Mouse (Mus musculus) ES-Bruce4 (cell line): ENCODE measurements around the gene Tnxb. TPM values are rescaled to one million over a fixed set of nuclear protein-coding genes. Genes with fewer than 3 reads are reported as not detected.

ENCODE experiments used
- H3K27ac ChIP-seq: 2 replicates; pipeline ENCODE4 v1.5.1; 2012; ENCODE audit warnings: low read length, inconsistent platforms; ENCODE audit not compliant: insufficient read depth
- H3K27me3 ChIP-seq: 2 replicates; pipeline ENCODE4 v1.6.1; 2012; ENCODE audit warnings: mild to moderate bottlenecking, low read length, inconsistent platforms; ENCODE audit not compliant: control insufficient read depth, poor library complexity, insufficient read depth, severe bottlenecking
- H3K36me3 ChIP-seq: 2 replicates; pipeline ENCODE4 v1.6.1; 2012; ENCODE audit warnings: inconsistent platforms, mild to moderate bottlenecking, low read length, moderate library complexity; ENCODE audit not compliant: control insufficient read depth, poor library complexity, insufficient read depth, severe bottlenecking
- H3K4me1 ChIP-seq: one replicate; pipeline ENCODE4 v1.8.1; 2011; ENCODE audit warnings: low read length; ENCODE audit not compliant: control insufficient read depth, insufficient read depth
- H3K4me3 ChIP-seq: 2 replicates; pipeline ENCODE4 v1.5.1; 2011; ENCODE audit warnings: low read depth, mild to moderate bottlenecking, low read length
- H3K9ac ChIP-seq: 2 replicates; pipeline ENCODE4 v1.6.1; 2012; ENCODE audit warnings: low read depth, mild to moderate bottlenecking, inconsistent platforms; ENCODE audit not compliant: poor library complexity, severe bottlenecking
- H3K9me3 ChIP-seq: replicated peaks from 2 replicates; pipeline ENCODE4 v1.6.1; 2012; ENCODE audit warnings: mild to moderate bottlenecking, low read length, inconsistent platforms; ENCODE audit not compliant: control insufficient read depth, poor library complexity, insufficient read depth, severe bottlenecking
- CTCF ChIP-seq: IDR thresholded peaks from one replicate; pipeline ENCODE4 v1.8.1; 2011; ENCODE audit warnings: low read depth, low read length
- EP300 ChIP-seq: IDR thresholded peaks from 2 replicates; pipeline ENCODE4 v1.6.1; 2011; ENCODE audit warnings: low read depth, low read length; ENCODE audit not compliant: insufficient read depth
- POLR2A ChIP-seq: IDR thresholded peaks from one replicate; pipeline ENCODE4 v1.8.1; 2011; ENCODE audit warnings: low read length; ENCODE audit not compliant: insufficient read depth
- polyA plus RNA-seq: library from polyadenylated mRNA; stranded (reverse); fragments of >200 nt; gene quantifications from 2 replicates; pipeline ENCODE4 v1.2.4, GENCODE M21; 2011; ENCODE audit warnings: low read depth; ENCODE audit not compliant: missing spikeins, insufficient read depth, insufficient read length

Tnxb gene
- polyA plus RNA-seq, 1 experiment = 0.13 TPM

GRCm38 (mm10) chr17:34651507-34652221 lies 18.7 kb upstream of the Tnxb start:
- Histone ChIP-seq H3K9ac (no peak overlapping the region), H3K36me3 (peaks cover 9% of the 10 kb centered on the region; the same call in 1 of the 2 replicates), H3K4me3 (no peak overlapping the region), H3K27ac (no peak overlapping the region), H3K4me1 (no peaks in the 10 kb centered on the region), H3K27me3 (no peaks in the 10 kb centered on the region), H3K9me3 (no peaks in the 10 kb centered on the region)
- TF ChIP-seq POLR2A (no peak), EP300 (no peak), CTCF (peak; percentile 61)

DNA sequence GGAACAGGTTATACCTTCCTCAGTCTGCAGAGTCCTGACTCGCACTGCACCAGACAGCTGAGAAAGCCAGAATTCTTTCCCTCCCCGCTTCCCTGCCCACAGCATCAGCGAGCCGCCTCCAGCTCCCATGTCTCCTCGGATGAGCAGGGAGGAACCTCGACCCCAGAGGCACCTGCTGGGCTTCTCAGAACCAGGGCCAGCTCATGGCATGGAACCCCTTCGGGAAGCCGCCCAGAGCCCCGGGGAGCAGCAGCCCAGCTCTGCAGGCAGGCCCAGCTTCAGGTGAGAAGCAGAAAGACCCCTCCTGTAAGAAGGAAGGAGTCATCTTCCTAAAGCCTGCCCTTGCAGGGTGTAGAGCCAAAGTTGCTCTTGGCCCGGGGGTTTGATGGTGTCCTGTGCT lies 17.8 kb upstream of the Tnxb start:
- H3K27ac ChIP-seq = no peak overlapping the region
- no peaks in the 10 kb centered on the region for H3K4me1 ChIP-seq
- no peak overlapping the region for H3K4me3 ChIP-seq
- H3K9me3 ChIP-seq = no peaks in the 10 kb centered on the region
- TF ChIP-seq EP300 (no peak), CTCF (no peak), POLR2A (no peak)
- H3K27me3 ChIP-seq = no peaks in the 10 kb centered on the region
- H3K9ac ChIP-seq = no peak overlapping the region
- peaks cover 9% of the 10 kb centered on the region; the same call in 1 of the 2 replicates for H3K36me3 ChIP-seq

DNA sequence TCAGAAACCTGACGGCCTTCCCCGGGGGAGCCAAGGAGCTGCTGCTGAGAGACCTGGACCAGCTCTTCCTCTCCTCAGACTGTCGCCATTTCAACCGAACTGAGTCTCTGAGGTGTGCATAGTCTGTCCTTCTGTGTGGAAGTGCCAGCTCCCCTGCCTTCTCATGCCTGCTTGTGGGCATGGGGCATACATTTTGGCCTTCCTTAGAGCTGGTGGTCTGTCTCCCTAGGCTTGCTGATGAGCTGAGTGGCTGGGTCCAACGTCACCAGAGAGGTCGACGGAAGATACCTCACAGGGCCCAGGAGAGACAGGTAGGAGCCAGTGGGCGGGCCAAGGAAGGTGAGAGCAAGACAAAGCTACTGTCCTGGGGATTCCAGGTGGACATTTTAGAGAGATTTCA lies 17.4 kb upstream of the Tnxb start:
- H3K27me3 ChIP-seq = no peaks in the 10 kb centered on the region
- peaks cover 9% of the 10 kb centered on the region; the same call in 1 of the 2 replicates for H3K36me3 ChIP-seq
- H3K27ac ChIP-seq = no peak overlapping the region
- no peak for TF ChIP-seq CTCF
- TF ChIP-seq POLR2A = no peak
- TF ChIP-seq EP300 = no peak
- H3K4me3 ChIP-seq = no peak overlapping the region
- no peak overlapping the region for H3K9ac ChIP-seq
- no peaks in the 10 kb centered on the region for H3K4me1 ChIP-seq
- no peaks in the 10 kb centered on the region for H3K9me3 ChIP-seq

DNA sequence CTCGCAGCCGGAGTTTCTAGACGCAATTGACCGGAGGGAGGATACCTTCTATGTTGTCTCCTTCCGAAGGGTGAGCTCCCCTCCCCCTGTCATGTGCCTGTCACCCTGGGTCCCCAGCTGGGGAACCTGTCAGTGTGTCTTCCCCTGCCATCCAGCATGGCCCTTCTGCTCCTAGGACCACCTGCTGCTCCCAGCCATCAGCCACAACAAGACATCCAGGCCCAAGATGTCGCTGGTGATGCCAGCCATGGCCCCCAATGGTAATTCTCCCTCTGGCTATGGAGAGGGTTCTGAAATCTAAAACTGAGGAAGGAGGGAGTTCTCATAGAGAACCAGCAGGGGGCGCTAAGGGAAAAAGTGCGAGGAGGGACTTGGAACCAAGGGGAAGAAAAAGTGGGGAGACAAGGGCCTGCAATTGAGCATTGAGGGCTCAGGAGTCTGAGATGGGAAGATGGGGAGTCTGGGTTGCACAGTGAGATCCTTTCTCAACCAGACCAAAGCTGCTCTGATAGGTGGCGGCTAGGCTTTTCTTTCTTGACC lies 16.5 kb upstream of the Tnxb start:
- Histone ChIP-seq H3K4me1 (no peaks in the 10 kb centered on the region), H3K36me3 (peaks cover 9% of the 10 kb centered on the region; the same call in 1 of the 2 replicates), H3K27me3 (no peaks in the 10 kb centered on the region), H3K9me3 (no peaks in the 10 kb centered on the region), H3K27ac (no peak overlapping the region), H3K4me3 (no peak overlapping the region), H3K9ac (no peak overlapping the region)
- peak; percentile 40 for TF ChIP-seq CTCF
- no peak for TF ChIP-seq EP300

GRCm38 (mm10) chr17:34654392-34654791 lies 15.9 kb upstream of the Tnxb start:
- H3K27me3 ChIP-seq = no peaks in the 10 kb centered on the region
- H3K9me3 ChIP-seq = no peaks in the 10 kb centered on the region
- H3K4me3 ChIP-seq = no peak overlapping the region
- H3K36me3 ChIP-seq = peaks cover 6% of the 10 kb centered on the region; the same call in 1 of the 2 replicates
- TF ChIP-seq POLR2A (no peak), CTCF (no peak), EP300 (no peak)
- H3K4me1 ChIP-seq = no peaks in the 10 kb centered on the region
- no peak overlapping the region for H3K9ac ChIP-seq
- no peak overlapping the region for H3K27ac ChIP-seq

- H3K27ac ChIP-seq = no peak overlapping the region
- H3K36me3 ChIP-seq = peaks cover 5% of the 10 kb centered on the region; the same call in 1 of the 2 replicates
Observed at GRCm38 (mm10) chr17:34655160-34655559, 15.2 kb upstream of the Tnxb start.

More at GRCm38 (mm10) chr17:34655160-34655559, 15.2 kb upstream of the Tnxb start:
- Histone ChIP-seq H3K9me3 (no peaks in the 10 kb centered on the region), H3K4me3 (no peak overlapping the region), H3K4me1 (no peaks in the 10 kb centered on the region), H3K27me3 (no peaks in the 10 kb centered on the region), H3K9ac (no peak overlapping the region)
- TF ChIP-seq EP300 = no peak
- no peak for TF ChIP-seq CTCF
- no peak for TF ChIP-seq POLR2A
